Mouse (Mus musculus) lung, adult 2 months (tissue): ENCODE data around the gene Mrln.

Experiments
- CTCF ChIP-seq: fragments of 200-500 bp; IDR thresholded peaks from 2 replicates; pipeline ENCODE4 v1.5.1; 2011; ENCODE audit warnings: mild to moderate bottlenecking, low read length, control low read depth; ENCODE audit not compliant: insufficient read depth
- POLR2A ChIP-seq: fragments of 200-500 bp; IDR thresholded peaks from 2 replicates; pipeline ENCODE4 v1.6.1; 2011; ENCODE audit warnings: low read depth, mild to moderate bottlenecking, control low read depth, low read length, borderline replicate concordance; ENCODE audit errors: extremely low read depth

DNA sequence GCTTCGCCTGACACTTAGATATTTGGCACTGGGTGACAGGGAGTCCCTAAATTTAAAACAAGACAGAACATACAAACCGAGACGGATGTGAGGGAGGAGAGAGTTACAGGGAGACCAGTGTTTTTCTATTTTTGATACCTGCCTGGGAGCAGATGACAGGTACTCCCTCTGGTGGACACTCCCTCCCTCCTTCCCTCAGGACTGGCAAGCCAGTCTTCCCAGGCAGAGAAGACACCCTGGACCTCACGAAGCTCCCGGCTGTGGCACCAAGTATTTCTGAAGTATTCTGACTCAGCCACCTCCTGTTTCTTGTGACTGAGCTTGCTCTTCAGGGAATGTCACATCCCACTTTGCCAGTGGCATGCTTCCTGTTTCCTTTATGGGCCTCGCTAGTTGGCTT lies 38.6 kb upstream of the Mrln start:
- TF ChIP-seq POLR2A (no peak), CTCF (peak; percentile 43; the same call in 1 of the 2 replicates)
